Mouse (Mus musculus): ENCODE data around the gene Olfr998. TPM values are rescaled to one million over a fixed set of nuclear protein-coding genes. Genes with fewer than 3 reads are reported as not detected.
A peak's percentile ranks its signal among the peaks of the same experiment; 100 is the strongest.
"Not testable (repeated sequence)": the region's sequence is repeated elsewhere in the genome, so short reads cannot be mapped to it uniquely, and the experiment has no call there.

Gene Olfr998
- not detected for total RNA-seq (2021)
- long read RNA-seq, experiment 1: 0 reads
- long read RNA-seq, experiment 2: 0 reads

GRCm38 (mm10) chr2:85588648-85589047 is at the start of gene Olfr998:
Olfr998 (plus strand) TSS chr2:85588948.
- DNase-seq: not testable (repeated sequence)

DNA sequence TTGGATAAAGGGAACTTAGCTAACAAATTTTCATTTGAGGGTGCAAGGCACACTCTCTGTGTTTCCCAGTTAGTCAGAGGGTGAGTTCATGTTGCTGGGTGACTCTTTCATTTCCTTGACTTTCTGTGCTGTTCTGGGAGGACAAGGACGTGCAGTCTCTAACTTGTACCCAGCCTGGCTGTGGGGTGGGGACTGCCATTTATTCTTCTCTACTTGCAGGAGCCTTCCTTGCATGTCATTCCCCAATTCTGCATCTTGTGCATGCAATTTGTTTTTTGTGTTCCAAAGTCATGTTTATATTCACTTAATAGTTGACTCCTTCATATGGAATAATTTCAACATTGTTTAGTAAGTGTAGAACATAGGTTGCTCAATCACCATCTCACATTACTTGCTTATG is 33.9 kb upstream of the Olfr998 start:
- no peak for DNase-seq

- no peak for DNase-seq
Measured at GRCm38 (mm10) chr2:85560226-85560625, 28.5 kb upstream of the Olfr998 start.

GRCm38 (mm10) chr2:85561187-85561586 is 27.6 kb upstream of the Olfr998 start:
- peak; percentile 48 for DNase-seq

DNA sequence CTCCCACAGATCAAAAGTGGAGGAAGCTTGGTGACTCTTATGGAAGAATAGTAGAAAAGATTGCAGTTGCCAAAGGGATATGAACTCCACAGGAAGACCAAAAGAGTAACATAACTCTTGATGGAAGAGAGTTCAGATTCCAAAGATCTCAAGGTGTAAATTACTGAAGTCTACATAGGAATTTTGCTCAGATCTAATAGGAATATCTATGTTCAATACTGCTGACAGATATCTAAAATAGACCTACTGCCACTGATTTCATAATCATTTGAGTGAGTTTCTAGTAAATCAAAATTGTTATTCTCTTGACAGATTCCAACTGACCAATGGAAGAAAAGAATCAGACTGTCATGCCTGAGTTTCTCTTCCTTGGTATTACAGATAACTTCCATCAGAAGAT is 9.8 kb upstream of the Olfr998 start, which contains the start of gene Olfr996:
TSS of gene Olfr996 (plus strand) at position 301 of the 400 bp plus-strand sequence.
- DNase-seq: no peak

DNA sequence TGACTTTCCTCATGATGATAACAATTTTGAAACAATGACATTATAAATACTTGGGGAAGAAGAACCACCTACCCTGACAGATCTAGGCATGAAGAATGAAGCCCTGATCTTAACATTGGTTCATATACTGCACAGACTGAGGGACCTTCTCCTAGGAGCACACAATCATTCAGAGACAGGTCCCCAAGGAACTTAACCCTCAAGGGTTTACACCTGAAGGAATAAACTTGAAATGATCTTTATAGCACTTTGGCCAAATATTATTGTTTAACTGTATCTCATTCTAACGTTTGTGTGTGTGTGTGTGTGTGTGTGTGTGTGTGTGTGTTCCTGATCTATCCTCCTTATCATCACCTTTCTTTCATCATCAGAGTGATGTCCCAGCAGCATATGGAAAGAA is 23.1 kb downstream of the Olfr998 start, which contains the start of gene Olfr1000:
TSS of gene Olfr1000 (minus strand) at position 101 of the 400 bp plus-strand sequence.
- DNase-seq: no peak

Other genes with a start within 250 kb of the Olfr998 start
- not detected for gene Olfr987, start 249.6 kb upstream of the Olfr998 start, total RNA-seq (2021)
- gene Olfr988, start 225.7 kb upstream of the Olfr998 start, total RNA-seq (2021): not detected
- not detected for gene Olfr992, start 179.5 kb upstream of the Olfr998 start, total RNA-seq (2021)
- not detected for gene Olfr993, start 174.1 kb upstream of the Olfr998 start, total RNA-seq (2021)
- not detected for gene Olfr994, start 152.5 kb upstream of the Olfr998 start, total RNA-seq (2021)
- not detected for gene Olfr995, start 145.3 kb upstream of the Olfr998 start, total RNA-seq (2021)
- gene 4833423E24Rik, start 69.9 kb upstream of the Olfr998 start, total RNA-seq (2021): under 1 TPM; 0.15 to 0.24 TPM
- under 1 TPM in 1 of 2 experiments, not detected in 1; 0.36 TPM for gene Olfr996, start 9.7 kb upstream of the Olfr998 start, total RNA-seq (2021)
- not detected for gene Olfr1000, start 23.0 kb downstream of the Olfr998 start, total RNA-seq (2021)
- not detected for gene Olfr1002, start 61.8 kb downstream of the Olfr998 start, total RNA-seq (2021)
- gene Olfr154, start 75.5 kb downstream of the Olfr998 start, total RNA-seq (2021): not detected
- not detected for gene Olfr1006, start 89.8 kb downstream of the Olfr998 start, total RNA-seq (2021)
- gene Olfr1008, start 100.5 kb downstream of the Olfr998 start, total RNA-seq (2021): not detected
- under 1 TPM in 1 of 2 experiments, not detected in 1; 0.24 TPM for gene Olfr1009, start 126.5 kb downstream of the Olfr998 start, total RNA-seq (2021)
- gene Olfr1012, start 173.8 kb downstream of the Olfr998 start, total RNA-seq (2021): not detected
- under 1 TPM; 0.12 to 0.15 TPM for gene Olfr1013, start 178.2 kb downstream of the Olfr998 start, total RNA-seq (2021)
- gene Olfr1014, start 183.8 kb downstream of the Olfr998 start, total RNA-seq (2021): not detected
- not detected for gene Olfr1015, start 193.1 kb downstream of the Olfr998 start, total RNA-seq (2021)
- gene Olfr1016, start 213.6 kb downstream of the Olfr998 start, total RNA-seq (2021): not detected
- not detected for gene Olfr1018, start 229.5 kb downstream of the Olfr998 start, total RNA-seq (2021)